Mouse (Mus musculus): ENCODE measurements at regions not wholly inside any gene's neighbourhood (a gene's known extent, or its start where the extent isn't known, plus 50 kb on each side); places are given as distances from the start of the nearest gene placed in this dataset.

- ChIA-PET POLR2A (no interaction called here), CTCF (no interaction called here)
Measured at GRCm38 (mm10) chr10:47185487-47185886, 1607.9 kb downstream of the Hace1 start.

DNA sequence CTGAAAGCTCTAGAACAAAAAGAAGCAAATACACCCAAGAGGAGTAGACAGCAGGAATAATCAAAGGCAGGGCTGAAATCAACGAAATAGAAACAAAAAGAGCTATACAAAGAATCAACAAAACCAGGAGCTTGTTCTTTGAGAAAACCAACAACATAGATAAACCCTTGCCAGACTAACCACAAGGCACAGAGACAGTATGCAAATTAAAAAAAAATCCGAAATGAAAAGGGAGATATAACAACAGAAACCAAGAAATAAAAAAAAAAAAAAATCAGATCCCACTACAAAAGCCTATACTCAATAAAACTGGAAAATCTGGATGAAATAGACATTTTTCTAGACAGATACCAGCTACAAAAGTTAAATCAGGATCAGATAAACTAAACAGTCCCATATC lies 1638.6 kb downstream of the Hace1 start:
- CTCF ChIA-PET = no interaction called here
- POLR2A ChIA-PET = no interaction called here

GRCm38 (mm10) chr10:47263039-47263438 lies 1685.4 kb downstream of the Hace1 start:
- ChIA-PET POLR2A (no interaction called here), CTCF (no interaction called here)

DNA sequence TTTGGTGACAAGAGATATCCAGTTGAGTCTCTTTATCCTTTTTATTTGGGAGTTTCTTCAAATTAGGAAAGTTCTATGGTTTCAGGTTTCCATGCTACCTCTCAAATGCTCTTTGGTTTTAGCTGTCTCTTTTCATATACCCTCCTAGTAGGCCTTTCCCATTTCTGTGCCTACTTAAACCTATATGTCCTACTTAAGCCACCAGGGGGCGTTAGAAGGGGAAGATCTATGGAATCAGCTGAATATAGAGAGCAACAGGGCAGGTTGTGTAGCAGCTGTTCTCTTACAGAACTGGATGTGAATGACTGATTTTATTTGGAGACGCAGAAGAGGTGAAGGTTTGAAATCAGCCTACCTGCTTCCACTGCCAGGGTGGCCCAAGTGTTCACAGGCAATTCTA lies 1708.1 kb downstream of the Hace1 start:
- CTCF ChIA-PET = interaction anchor here in 3 of 4 experiments (0.5 to 1.1 kb wide), 6 partner anchors 9 to 1050 kb away, joined by 3 to 23 read pairs (median 4); no protein-coding TSS in a partner anchor
- POLR2A ChIA-PET = no interaction called here

DNA sequence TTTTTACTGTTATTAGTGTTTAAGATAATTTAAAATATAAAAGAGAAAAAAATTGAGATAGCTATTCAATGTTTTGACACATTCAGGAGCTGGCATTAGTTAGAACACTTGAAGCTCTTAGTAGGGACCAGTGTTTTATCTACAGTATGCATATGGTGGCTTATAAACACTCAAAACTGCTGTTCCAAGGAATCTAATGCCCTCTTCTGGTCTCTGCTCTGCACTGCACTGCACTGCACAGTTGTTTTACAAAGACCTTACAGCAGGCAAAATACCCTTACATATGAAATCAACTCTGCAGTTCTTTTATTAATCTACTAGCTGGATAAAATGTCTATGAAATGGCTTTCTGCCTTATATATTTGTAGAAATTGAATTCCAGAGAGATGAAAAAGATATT lies 1722.5 kb downstream of the Hace1 start:
- ChIA-PET POLR2A (no interaction called here), CTCF (no interaction called here)
